Mouse (Mus musculus): ENCODE results near the gene Pth2. TPM values are rescaled to one million over a fixed set of nuclear protein-coding genes. Genes with fewer than 3 reads are reported as not detected.

The Pth2 gene
- total and polyA plus RNA-seq, 2 experiments from 2014 or later, result not detected

DNA sequence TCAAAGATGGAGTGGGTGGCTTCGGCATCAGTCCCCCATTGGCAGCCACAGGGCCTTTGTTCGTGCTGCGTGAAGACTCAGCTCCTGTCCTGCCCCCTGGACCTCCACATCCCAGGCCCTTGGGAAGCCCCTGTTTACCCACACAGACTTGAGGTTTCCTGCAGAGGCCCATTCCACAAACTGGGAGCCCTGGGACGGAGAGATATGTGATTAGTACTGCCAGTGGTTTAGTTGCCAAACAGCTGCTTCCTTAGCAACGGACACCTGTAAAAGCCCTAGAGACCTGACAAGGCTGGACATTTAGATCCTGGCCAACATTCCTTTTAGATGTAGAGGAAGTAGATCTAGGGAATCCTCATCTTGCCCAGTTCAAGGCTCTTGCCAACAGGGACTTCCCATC, 38.9 kb upstream of the Pth2 start:
- 84% methylated on average over 5 of the region's 5 CpGs for WGBS
- H3K9ac ChIP-seq (replicated peaks; ENCODE audit: low read depth, low read length), result no peak overlapping the region
- H3K9me3 ChIP-seq (replicated peaks; ENCODE audit: control insufficient read depth, low read length), result no peaks in the 10 kb centered on the region
- TF ChIP-seq EP300 (IDR thresholded peaks at IDR 0.05; ENCODE audit: low read depth) (no peak), CTCF (IDR thresholded peaks at IDR 0.05; ENCODE audit: low read depth) (no peak)
- no peaks in the 10 kb centered on the region; the same call in 1 of the 2 replicates for H3K4me1 ChIP-seq (ENCODE audit: control insufficient read depth, insufficient read depth)
- peaks cover 22% of the 10 kb centered on the region for H3K36me3 ChIP-seq (replicated peaks; ENCODE audit: control insufficient read depth, insufficient read depth, low read length)
- H3K4me2 ChIP-seq (ENCODE audit: low read depth, low read length), result no peak overlapping the region
- H3K4me3 ChIP-seq (ENCODE audit: low read depth, low read length), result no peak overlapping the region
- H3K27ac ChIP-seq (ENCODE audit: low read depth), result no peak overlapping the region
- DNase-seq (ENCODE audit: low spot score), result no peak
- H3K27me3 ChIP-seq (ENCODE audit: control insufficient read depth, insufficient read depth, low read length), result no peaks in the 10 kb centered on the region
- ATAC-seq (ENCODE audit: insufficient read depth, low read depth), result no peak

DNA sequence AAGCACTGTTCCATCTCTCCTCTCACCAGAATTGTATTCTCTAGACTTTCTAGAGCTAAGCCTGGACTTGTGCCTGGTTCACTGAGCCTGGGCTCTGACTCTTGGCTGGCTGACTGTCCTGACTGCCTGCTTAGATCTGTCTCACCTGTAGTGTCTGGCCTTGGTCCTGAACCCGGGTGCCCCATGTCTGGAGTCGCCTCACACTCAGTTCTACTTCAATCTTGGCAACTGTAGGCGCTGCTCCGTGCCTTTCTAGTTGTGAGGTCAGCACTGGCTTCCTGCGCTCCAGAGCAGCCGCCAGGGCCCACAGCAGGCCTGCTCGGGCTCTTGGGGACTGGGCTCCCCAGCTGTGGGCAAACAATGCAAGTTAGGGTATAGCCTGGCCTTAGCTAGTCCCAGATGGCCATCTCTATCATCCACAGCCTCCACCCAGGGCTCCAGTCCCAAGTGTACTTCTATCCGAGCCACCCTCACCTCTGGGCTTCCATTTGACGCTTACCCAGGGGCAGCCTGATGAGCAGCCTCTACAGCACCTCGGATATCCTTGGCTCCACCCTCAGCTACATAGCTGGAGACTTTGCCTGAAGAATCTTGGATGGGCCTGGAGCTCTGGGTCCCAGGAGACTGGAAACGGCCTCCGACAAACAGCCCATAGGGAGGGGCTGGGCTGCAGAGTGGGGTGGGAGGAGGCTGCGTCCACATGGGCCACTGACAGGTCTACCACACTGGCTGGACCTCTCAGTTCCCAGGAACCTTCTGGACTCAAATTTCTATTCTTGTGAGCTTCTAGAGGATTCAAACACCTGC, 36.2 kb upstream of the Pth2 start:
- Histone ChIP-seq H3K36me3 (replicated peaks; ENCODE audit: control insufficient read depth, insufficient read depth, low read length) (peaks cover 22% of the 10 kb centered on the region), H3K4me2 (ENCODE audit: low read depth, low read length) (no peak overlapping the region), H3K4me3 (ENCODE audit: low read depth, low read length) (no peak overlapping the region), H3K9me3 (replicated peaks; ENCODE audit: control insufficient read depth, low read length) (no peaks in the 10 kb centered on the region), H3K27me3 (ENCODE audit: control insufficient read depth, insufficient read depth, low read length) (no peaks in the 10 kb centered on the region), H3K27ac (ENCODE audit: low read depth) (no peak overlapping the region), H3K9ac (replicated peaks; ENCODE audit: low read depth, low read length) (no peak overlapping the region), H3K4me1 (ENCODE audit: control insufficient read depth, insufficient read depth) (no peaks in the 10 kb centered on the region; the same call in 1 of the 2 replicates)
- 79% methylated on average over 13 of the region's 13 CpGs for WGBS
- no peak for DNase-seq (ENCODE audit: low spot score)
- TF ChIP-seq CTCF (IDR thresholded peaks at IDR 0.05; ENCODE audit: low read depth) (no peak), EP300 (IDR thresholded peaks at IDR 0.05; ENCODE audit: low read depth) (no peak)
- no peak for ATAC-seq (ENCODE audit: insufficient read depth, low read depth)

DNA sequence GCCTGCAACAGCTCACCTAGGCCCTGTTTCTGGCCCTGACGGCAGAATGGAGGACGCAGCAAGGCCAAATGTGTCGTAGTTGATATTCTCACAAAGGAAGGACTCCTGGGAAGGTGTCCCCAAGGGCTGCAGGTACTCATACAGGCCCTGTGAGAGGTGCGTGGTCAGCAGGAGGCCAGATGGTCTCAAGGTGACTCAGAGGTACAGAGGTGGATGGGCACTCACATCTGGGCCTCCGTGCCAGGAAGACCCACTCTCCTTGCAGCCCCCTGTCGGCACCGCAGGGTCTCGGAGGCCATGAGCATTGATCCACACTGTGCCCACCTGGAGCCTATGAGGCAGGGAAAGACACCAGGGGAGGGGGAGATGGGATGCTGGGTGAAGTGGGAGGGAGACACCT, 35.3 kb upstream of the Pth2 start:
- no peaks in the 10 kb centered on the region for H3K9me3 ChIP-seq (replicated peaks; ENCODE audit: control insufficient read depth, low read length)
- DNase-seq (ENCODE audit: low spot score) (no peak), ATAC-seq (ENCODE audit: insufficient read depth, low read depth) (no peak)
- H3K36me3 ChIP-seq (replicated peaks; ENCODE audit: control insufficient read depth, insufficient read depth, low read length), result peaks cover 22% of the 10 kb centered on the region
- WGBS, result 94% methylated on average over 8 of the region's 8 CpGs
- H3K9ac ChIP-seq (replicated peaks; ENCODE audit: low read depth, low read length), result no peak overlapping the region
- H3K4me1 ChIP-seq (ENCODE audit: control insufficient read depth, insufficient read depth), result no peaks in the 10 kb centered on the region
- H3K27ac ChIP-seq (ENCODE audit: low read depth), result no peak overlapping the region
- no peak overlapping the region for H3K4me3 ChIP-seq (ENCODE audit: low read depth, low read length)
- TF ChIP-seq EP300 (IDR thresholded peaks at IDR 0.05; ENCODE audit: low read depth), result no peak
- TF ChIP-seq CTCF (IDR thresholded peaks at IDR 0.05; ENCODE audit: low read depth), result no peak
- H3K4me2 ChIP-seq (ENCODE audit: low read depth, low read length), result no peak overlapping the region
- H3K27me3 ChIP-seq (ENCODE audit: control insufficient read depth, insufficient read depth, low read length), result no peaks in the 10 kb centered on the region

DNA sequence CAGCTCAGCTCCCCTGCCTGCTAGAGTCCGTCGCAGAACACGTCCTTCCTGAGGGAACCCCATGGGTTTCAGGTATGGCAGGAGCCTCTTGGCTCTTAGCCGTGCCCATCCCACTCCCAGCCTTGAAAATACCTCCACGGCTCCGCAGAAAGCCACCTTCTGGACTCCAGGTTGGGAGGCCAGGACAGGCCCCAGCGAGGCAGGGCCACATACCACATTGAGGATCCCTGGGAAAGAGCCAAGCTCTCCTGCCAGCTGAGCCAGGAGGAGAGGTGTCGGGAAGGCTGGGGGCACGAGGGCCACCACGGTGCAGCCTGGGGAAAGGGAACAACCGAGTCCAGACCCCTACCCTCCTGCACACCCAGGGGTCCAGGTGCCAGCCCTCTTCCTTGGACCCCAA, 33.5 kb upstream of the Pth2 start:
- Histone ChIP-seq H3K4me2 (ENCODE audit: low read depth, low read length) (no peak overlapping the region), H3K27me3 (ENCODE audit: control insufficient read depth, insufficient read depth, low read length) (no peaks in the 10 kb centered on the region), H3K4me3 (ENCODE audit: low read depth, low read length) (no peak overlapping the region), H3K36me3 (replicated peaks; ENCODE audit: control insufficient read depth, insufficient read depth, low read length) (peaks cover 22% of the 10 kb centered on the region), H3K9me3 (replicated peaks; ENCODE audit: control insufficient read depth, low read length) (no peaks in the 10 kb centered on the region), H3K4me1 (ENCODE audit: control insufficient read depth, insufficient read depth) (no peaks in the 10 kb centered on the region), H3K27ac (ENCODE audit: low read depth) (no peak overlapping the region), H3K9ac (replicated peaks; ENCODE audit: low read depth, low read length) (no peak overlapping the region)
- TF ChIP-seq CTCF (IDR thresholded peaks at IDR 0.05; ENCODE audit: low read depth), result no peak
- TF ChIP-seq EP300 (IDR thresholded peaks at IDR 0.05; ENCODE audit: low read depth), result no peak
- ATAC-seq (ENCODE audit: insufficient read depth, low read depth), result no peak
- no peak for DNase-seq (ENCODE audit: low spot score)
- 82% methylated on average over 11 of the region's 11 CpGs for WGBS

DNA sequence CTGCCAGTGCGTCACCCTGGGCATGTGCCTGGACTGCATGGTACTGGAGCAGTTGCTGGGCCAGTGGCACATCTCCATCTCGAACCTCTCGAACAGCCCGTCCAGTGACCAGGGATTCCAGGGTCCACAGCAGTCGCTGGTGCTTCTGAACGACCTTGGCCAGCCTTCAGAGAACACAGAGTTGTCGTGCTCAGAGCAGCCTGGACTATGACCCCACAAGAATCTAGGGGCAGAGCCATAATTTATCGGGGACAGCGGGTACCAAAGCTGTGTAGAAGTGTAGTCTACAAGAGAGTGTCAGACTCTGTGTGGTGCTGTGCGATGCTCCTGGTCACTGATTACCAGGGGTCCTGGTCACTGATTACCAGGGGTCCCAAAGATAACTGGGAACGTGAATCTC, 32.9 kb upstream of the Pth2 start:
- no peak overlapping the region for H3K4me2 ChIP-seq (ENCODE audit: low read depth, low read length)
- no peak overlapping the region for H3K4me3 ChIP-seq (ENCODE audit: low read depth, low read length)
- ATAC-seq (ENCODE audit: insufficient read depth, low read depth) (no peak), DNase-seq (ENCODE audit: low spot score) (no peak)
- TF ChIP-seq CTCF (IDR thresholded peaks at IDR 0.05; ENCODE audit: low read depth), result no peak
- H3K36me3 ChIP-seq (replicated peaks; ENCODE audit: control insufficient read depth, insufficient read depth, low read length), result peaks cover 18% of the 10 kb centered on the region
- 72% methylated on average over 11 of the region's 11 CpGs for whole genome bisulfite sequencing
- H3K9me3 ChIP-seq (replicated peaks; ENCODE audit: control insufficient read depth, low read length), result no peaks in the 10 kb centered on the region
- H3K27ac ChIP-seq (ENCODE audit: low read depth), result no peak overlapping the region
- no peak overlapping the region for H3K9ac ChIP-seq (replicated peaks; ENCODE audit: low read depth, low read length)
- no peaks in the 10 kb centered on the region for H3K27me3 ChIP-seq (ENCODE audit: control insufficient read depth, insufficient read depth, low read length)
- H3K4me1 ChIP-seq (ENCODE audit: control insufficient read depth, insufficient read depth), result no peaks in the 10 kb centered on the region

All from heart, postnatal 0 days (tissue).